Mouse (Mus musculus) neural tube, embryonic 12.5 days (tissue): ENCODE results near the gene Lamp1. TPM values are rescaled to one million over a fixed set of nuclear protein-coding genes. Genes with fewer than 3 reads are reported as not detected.

ENCODE experiments used
- microRNA counts: library from miRNA; unstranded; fragments of <30 nt; microRNA quantifications from one replicate; lab custom pipeline; 2017
- microRNA-seq: library from miRNA; unstranded; fragments of <30 nt; microRNA quantifications from one replicate; pipeline ENCODE4, GENCODE M21; 2017
- polyA plus RNA-seq: library from polyadenylated mRNA; unstranded; fragments of >200 nt; fragmentation: Nextera tagmentation; extraction: Ambion mirVana; gene quantifications from 2 replicates; pipeline ENCODE4 v1.2.1, GENCODE M21; 2016

The Lamp1 gene
- polyA plus RNA-seq, 1 experiment from 2014 or later, result 255 TPM

MicroRNA genes within 50 kb of the gene (microRNA counts, 519-probe panel; counts per million panel counts)
- microRNA mmu-miR-1968 (lab: Ali Mortazavi, UCI), result 342 counts per million, percentile 67 among the panel's probes with 10 or more counts

Small RNAs within 50 kb of the gene (microRNA-seq; reads per million reads assigned to microRNA genes)
- gene Mir1968 (13.5 reads per million, percentile 25 among the genes with 10 or more reads in this experiment), gene Mir7065 (not detected)

Other genes starting within 250 kb of the Lamp1 start
- gene F7, start 133.1 kb upstream of the Lamp1 start, polyA plus RNA-seq, result 0.10 and 0.14 TPM in 2 replicates
- 0.23 and 0.43 TPM in 2 replicates for gene F10, start 121.9 kb upstream of the Lamp1 start, polyA plus RNA-seq
- 0.41 and 0.53 TPM in 2 replicates for gene Proz, start 98.2 kb upstream of the Lamp1 start, polyA plus RNA-seq
- 54.9 and 56.5 TPM in 2 replicates for gene Pcid2, start 53.7 kb upstream of the Lamp1 start, polyA plus RNA-seq
- 84.7 and 85.9 TPM in 2 replicates for gene Cul4a, start 53.5 kb upstream of the Lamp1 start, polyA plus RNA-seq
- gene Grtp1, start 41.5 kb downstream of the Lamp1 start, polyA plus RNA-seq, result 11.1 and 11.3 TPM in 2 replicates
- gene Adprhl1, start 95.0 kb downstream of the Lamp1 start, polyA plus RNA-seq, result 0.45 and 0.47 TPM in 2 replicates
- 33.1 and 34.4 TPM in 2 replicates for gene Dcun1d2, start 129.0 kb downstream of the Lamp1 start, polyA plus RNA-seq
- 45.8 and 51.5 TPM in 2 replicates for gene Tmco3, start 129.0 kb downstream of the Lamp1 start, polyA plus RNA-seq
- gene Tfdp1, start 179.6 kb downstream of the Lamp1 start, polyA plus RNA-seq, result 148 and 152 TPM in 2 replicates
- not detected in 2 replicates for gene Atp4b, start 237.7 kb downstream of the Lamp1 start, polyA plus RNA-seq
- gene Grk1, start 245.9 kb downstream of the Lamp1 start, polyA plus RNA-seq, result 0.03 TPM in 1 of 2 replicates, not detected in the other